Mouse (Mus musculus) WW6 (cell line): ENCODE data around the gene Limk2.

ENCODE experiments used
- DNase-seq: peaks from one replicate; pipeline ENCODE4 v3.0.0-alpha.2; 2013; ENCODE audit warnings: low read depth, low spot score

Limk2 gene

DNA sequence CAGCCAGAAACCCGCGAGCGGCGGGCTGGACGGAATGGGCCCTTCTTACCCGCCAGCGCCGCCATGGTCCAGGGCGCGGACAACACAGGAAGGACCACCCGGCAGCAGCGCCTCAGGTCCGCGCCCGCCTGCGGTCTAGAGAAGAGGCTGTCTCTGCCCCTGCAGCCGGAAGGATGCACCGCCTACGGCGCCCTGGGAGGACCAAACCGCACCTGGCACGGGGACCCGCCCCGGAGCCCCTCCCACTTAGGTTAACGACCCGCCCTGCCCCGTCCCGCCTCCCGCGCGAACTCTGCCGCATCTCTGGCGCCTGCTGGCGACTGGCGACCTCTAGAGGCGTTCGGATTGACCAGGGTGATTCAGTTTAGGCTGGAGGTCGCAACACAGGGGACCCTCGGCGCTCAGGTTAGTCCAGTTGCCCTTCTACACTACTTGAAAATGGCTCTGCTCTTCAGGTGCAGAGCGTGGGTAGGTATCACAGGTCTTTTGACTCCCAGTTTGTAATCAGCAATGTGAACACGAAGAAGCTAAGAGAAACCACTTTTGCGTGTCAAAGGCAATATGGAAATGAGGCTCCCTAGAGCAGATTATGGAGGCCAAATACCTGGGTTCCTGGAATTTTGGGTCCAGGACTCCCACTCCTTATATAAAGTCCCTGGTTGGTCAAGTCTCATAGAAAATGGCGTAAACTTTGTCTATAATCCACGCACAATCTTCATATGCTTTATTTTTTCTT lies at the start of gene Limk2:
Limk2 (minus strand) TSS at position 193 of the 736 bp plus-strand sequence.
- DNase-seq: peak; percentile 98

DNA sequence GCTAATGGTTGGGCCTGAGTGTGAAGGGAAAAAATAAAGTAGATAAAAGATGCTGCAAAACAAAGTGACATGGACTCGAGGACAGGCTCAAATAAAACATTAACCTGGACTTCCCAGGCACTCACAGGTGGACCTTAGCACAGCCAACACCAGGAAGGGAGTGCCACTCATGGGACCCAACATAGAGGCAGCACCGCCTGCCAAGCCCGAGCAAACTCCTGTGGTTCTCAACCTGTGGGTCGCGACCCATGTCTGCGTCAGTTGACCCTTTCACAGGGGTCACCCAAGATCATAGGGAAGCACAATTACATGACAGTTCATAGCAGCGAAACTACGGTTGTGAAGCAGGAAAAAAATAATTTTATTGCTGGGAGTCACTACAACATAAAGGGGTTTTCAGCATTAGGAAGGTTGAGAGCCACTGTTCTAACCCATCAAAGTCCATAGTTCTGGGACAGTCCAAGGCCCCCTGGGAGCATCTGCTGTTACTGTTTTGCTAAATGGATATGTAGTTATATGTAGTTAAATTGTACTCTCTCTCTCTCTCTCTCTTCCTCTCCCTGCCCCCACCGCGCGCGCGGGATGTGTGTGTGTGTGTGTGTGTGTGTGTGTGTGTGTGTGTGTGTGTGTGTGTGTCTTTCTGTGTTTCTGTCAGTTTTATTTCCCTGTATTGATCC lies 49.6 kb upstream of the Limk2 start:
- no peak for DNase-seq

GRCm38 (mm10) chr11:3456354-3456753 lies 47.4 kb upstream of the Limk2 start:
- DNase-seq: no peak

DNA sequence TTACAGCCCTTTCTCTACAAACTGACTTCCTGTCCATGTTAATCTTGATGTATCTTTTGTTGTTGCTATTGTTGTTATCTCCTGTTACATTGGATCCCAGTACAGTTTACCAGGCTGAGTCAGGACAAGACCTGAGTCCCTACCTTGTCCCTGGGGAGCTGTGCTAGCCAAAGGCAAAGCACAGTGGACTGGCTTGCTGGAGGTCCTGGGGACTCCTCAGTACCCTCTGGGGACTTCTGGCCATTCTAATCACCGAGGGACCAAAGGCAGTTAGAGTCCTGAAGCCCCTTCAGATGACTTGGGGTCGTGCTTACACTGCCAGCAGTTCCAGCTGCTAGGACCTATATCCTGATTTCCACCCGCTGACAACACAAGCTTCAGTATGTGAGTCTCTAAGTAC lies 45.5 kb upstream of the Limk2 start:
- DNase-seq: no peak

DNA sequence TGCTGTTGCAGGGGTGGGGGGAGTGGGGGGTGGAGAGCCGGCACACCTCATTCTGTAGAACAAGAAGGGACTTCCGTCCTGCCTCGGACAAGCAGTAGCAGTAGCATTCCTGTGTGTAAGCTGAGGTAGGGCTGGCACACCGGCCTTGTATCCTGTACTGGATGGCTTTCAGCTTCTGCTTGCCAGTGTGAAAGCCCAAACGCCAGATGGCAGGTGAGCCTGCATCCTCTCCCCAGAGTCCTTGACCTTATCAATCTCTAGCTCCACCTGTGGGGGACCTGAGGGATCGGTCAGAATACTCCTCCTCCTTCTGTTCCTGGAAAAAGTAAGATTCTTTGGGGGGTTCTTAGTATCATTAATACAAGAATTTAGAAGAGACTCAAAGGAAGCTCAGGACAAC lies 44.5 kb upstream of the Limk2 start:
- peak; percentile 52 for DNase-seq

DNA sequence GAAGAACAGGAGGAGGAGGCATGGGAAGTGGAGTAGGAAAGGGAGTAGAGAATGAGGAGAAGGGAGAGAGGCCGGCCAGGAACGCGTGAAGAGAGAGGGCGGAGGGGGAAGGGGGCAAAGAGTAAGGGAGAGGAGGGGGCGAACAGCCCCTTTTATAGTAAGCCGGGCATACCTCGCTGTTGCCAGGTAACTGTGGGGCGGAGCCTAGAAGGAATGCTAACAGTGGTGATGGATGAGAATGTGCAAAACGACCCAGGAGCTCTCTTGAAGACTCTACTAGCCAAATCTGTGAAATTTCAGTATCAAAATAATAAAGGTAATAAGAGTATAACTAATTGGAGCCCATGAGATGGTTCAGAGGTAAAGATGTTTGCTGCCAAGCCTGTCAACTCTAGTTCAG lies 43.8 kb upstream of the Limk2 start:
- no peak for DNase-seq

DNA sequence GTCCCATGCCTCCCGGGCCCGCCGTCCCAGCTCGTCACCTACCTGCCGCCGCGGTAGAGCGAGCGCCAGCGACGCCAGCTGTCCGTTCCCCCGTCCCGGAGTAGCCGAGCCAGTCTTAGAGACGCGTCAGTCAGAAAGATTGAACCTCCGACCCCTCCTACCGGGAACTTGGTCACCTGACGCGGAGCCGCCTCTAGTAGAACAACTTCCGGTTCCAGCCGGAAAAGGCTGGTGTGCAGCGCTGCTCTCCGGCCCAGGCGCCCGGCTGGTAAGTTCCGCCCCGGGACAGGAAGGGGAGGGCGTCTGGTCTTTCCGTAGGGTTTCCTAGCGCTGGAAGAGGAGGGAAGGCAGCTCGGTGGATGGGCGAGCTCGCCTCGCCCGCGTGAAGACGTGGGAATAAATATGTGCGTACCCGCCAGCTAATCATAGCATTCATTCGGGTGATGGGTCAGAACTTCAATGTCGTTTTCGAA lies 43.2 kb upstream of the Limk2 start, which contains the start of gene Rnf185:
Rnf185 (minus strand) TSS at position 197 of the 473 bp plus-strand sequence.
- peak; percentile 98 for DNase-seq

- no peak for DNase-seq
These were observed 42.7 kb upstream of the Limk2 start for GRCm38 (mm10) chr11:3451701-3452163.

GRCm38 (mm10) chr11:3444875-3445274 lies 35.9 kb upstream of the Limk2 start:
- DNase-seq: no peak

DNA sequence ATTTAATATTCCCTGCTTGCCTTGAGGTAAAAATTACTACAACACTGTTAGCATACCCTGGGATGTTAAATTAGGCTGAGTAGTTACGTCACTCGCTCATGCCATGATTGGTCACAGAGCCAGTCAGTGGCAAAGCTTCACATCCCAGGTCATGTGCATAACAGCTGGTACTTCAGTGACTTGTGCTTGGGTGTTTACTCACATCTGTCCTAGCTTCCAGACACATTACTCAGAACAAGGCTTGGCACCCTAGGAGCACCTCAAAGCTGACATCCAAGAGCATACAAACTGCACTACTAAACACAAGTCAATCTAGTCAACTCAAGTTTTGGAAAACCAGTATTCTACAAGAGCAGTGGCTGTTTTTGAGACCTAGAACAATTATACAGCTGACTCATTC lies 34.1 kb upstream of the Limk2 start:
- no peak for DNase-seq

GRCm38 (mm10) chr11:3442677-3443076 lies 33.7 kb upstream of the Limk2 start:
- DNase-seq: no peak

DNA sequence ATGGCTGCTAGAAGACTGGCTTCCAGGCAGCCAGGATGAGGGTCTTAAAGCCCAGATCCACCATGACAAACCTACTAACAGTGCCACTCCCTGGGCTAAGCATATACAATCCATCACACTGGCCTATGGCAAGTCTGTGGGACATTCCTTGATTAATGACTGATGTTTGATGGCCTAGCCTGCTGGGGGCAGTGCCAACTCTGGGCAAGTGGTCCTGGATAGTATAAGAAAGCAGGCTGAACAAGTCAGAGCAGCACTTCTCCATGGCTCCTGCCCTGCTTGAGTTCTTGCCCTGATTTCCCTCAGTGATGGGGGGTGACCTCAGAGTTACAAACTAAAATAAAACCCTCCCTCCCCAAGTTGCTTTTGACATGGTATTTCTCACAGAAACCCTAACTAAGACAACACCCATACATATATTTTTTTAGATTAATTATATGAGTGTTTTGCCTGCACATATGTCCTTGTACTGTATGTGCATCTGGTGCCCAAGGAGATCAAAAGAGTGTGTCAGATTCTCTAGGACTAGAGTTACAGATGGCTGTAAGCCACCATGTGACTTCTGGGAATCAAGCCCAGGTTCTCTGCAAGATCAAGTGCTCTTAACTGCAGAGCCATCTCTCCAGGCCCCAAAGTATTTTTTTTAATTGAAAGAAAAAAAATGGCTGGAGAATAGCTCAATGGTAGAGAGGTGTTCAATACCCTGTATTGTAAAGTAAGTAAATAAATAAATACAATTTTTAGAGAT lies 32.9 kb upstream of the Limk2 start:
- DNase-seq: no peak

GRCm38 (mm10) chr11:3437621-3438020 lies 28.6 kb upstream of the Limk2 start:
- DNase-seq: no peak

DNA sequence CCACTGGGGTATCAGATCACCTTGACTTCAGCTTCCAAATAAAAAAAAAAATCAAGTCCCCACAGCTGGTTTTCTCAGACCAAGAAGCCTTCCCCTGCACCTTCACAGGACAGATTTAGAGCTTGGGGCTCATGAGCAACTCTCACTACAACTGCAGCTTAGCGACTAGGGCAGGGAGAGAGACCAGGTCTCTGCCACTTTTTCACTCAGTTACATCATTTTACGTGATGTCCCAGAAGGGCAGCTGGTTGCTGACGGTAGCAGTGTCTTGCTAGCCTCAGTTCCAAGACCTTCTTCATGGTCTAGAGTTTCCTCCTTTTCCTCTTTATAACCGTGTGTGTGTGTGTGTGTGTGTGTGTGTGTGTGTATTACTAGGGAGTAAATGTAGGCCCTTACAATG lies 24.8 kb upstream of the Limk2 start:
- DNase-seq: no peak

DNA sequence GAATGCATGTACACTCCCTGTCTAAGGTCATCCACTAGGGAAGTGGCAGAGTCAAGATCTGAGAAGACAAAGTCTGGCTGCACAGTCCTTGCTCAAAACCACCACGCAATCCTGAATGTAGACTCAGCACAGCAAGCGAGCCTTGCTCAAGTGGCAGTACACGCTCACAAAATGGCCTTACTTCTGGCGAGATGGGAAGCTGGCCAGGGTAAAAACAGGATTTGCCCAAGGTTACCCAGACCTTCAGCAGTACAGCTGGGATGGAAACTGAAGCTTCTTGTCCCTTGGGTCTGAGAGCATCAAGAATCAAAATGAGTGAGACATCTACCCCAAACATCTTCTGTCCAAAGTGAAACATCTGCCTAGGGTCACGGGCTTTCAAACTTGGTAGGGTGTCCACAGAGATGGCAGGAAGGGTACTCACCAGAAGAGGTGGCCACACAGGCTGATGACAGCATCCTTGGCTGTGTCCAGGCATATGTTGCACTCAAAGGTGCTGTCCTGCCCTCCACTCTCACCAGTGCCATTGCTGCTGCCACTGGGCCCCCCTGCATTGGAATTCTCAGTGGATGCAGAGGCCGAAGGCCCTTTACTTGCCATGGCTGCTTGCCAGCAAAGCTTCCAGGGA lies 23.1 kb upstream of the Limk2 start:
- no peak for DNase-seq

DNA sequence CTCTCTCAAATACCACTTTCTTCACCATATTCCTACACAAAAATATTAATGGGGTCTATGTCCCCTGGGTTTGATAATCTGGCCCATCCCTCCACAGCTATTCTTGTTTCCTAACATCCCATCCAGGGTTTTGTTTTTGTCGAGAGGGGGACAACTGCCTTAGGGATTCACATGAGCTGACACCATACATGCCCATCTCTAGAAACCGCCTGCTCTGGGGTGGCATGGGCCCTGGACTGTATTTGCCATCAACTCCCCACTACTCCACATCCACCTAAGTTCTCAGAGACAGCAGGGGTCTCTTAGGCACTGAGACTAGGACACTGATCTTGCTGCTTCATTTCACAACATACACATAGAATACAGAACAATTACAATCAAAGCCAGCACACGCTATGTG lies 22.5 kb upstream of the Limk2 start:
- DNase-seq: no peak

DNA sequence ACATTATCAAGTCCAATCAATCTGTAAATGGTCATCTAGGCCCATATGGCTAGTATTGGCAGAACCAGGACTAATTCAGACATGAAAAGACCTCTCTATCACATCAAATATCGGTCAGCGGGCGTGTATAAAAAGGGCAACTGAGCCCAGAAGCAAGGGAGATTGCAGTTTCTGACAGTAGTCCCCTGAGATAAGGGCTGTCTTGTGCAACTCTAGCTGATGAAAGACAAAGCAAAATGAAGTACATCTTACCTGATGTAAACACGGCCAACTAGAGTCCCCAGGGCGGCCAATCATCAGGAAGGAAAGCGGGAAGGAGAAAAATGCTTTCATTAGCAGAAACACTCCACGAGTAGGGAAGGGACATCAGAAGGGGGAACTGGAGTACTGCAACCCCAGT lies 19.6 kb upstream of the Limk2 start:
- DNase-seq: no peak

DNA sequence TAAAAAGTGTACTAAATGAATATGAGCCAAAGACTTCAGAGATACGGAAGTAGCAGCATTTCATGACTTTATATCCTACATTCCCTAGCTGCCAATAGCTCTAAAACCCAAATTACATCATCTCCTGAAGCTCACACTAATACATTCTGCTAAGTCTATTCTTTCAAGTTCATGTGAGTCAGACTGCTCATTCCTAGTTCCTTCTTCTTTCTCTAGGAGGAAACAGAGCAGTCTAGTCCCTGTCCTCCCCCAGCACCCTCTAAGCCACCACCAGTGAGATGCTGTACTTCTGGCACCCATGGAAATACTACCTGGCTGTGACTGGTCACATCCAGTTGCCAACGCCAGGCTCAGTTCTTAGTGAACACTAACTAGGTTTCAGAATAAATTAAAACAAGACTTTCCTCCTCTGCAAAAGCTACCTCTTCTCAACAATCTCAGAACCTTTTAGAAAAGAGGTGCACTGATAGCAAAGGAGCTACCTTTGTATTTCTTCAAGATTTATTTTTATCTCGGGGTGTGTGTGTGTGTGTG lies 18.8 kb upstream of the Limk2 start:
- DNase-seq: no peak

- DNase-seq: no peak
These were observed 13.3 kb upstream of the Limk2 start for GRCm38 (mm10) chr11:3422242-3422641.

DNA sequence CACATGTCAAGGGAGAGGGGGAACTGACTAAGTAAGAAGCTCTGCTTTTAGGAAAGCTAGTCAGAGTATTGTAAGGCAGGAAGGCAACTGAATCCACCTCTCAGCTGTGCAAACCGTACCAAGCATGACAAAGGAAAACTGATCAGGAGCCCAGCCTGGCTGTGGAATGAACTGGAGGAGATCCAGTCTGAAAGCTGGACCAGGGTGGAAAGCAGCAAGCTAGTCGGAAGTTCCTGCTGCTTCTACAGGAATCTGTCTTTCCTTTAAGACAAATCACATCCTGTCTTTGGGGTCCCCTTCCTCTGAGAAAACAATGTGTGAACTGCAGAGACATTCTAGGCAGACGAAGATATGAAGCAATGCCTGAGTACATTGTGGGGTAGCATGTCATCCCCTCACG lies 9.8 kb upstream of the Limk2 start:
- no peak for DNase-seq

DNA sequence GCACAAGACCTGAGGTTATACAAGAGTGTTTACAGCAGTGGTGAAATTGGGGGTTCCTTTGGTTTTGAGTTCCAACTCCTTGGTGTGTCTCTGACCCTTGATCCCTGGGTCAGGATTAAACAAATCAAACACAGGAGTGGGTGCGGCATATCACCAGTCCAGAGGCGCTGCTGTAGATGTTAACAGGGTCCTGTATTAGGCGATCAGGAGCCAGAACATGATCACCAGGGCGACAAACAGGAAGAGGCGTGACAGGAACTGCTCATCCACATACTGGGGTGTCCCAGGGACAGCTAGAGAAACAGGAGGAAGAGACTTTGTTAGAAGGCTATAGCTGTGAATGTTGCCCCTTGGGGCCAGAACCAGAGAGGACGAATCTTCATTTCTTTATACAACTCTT lies 8.8 kb upstream of the Limk2 start:
- no peak for DNase-seq

- DNase-seq: no peak
These were observed 7.4 kb upstream of the Limk2 start for GRCm38 (mm10) chr11:3416399-3416798.
